Mouse (Mus musculus) olfactory bulb, adult 2 months (tissue): ENCODE measurements at regions not wholly inside any gene's neighbourhood (a gene's known extent, or its start where the extent isn't known, plus 50 kb on each side); places are given as distances from the start of the nearest gene placed in this dataset.

Experiments used
- CTCF ChIP-seq: fragments of 200-500 bp; IDR thresholded peaks from 2 replicates; pipeline ENCODE4 v1.5.1; 2012; ENCODE audit warnings: low read depth, mild to moderate bottlenecking, low read length, moderate library complexity; ENCODE audit not compliant: insufficient read depth
- POLR2A ChIP-seq: fragments of 200-500 bp; IDR thresholded peaks from 2 replicates; pipeline ENCODE4 v1.6.1; 2012; ENCODE audit warnings: mild to moderate bottlenecking, low read depth, low read length, moderate library complexity; ENCODE audit not compliant: insufficient read depth

GRCm38 (mm10) chr6:31321902-31322301 is 76.6 kb upstream of the Mkln1 start:
- TF ChIP-seq CTCF (no peak), POLR2A (no peak)
